Mouse (Mus musculus) layer of hippocampus, adult 2 months (tissue): ENCODE results near the gene Zfp592. TPM values are rescaled to one million over a fixed set of nuclear protein-coding genes. Genes with fewer than 3 reads are reported as not detected.

ENCODE experiments used
- DNase-seq, 2 experiments: peaks; one replicate each; pipeline ENCODE4 v3.0.0; 2022; ENCODE audit warnings: low spot score in 2 of 2
- H3K27ac ChIP-seq: fragments of 200-600 bp; 2 replicates; pipeline ENCODE4 v1.8.1; 2022
- H3K4me3 ChIP-seq: fragments of 200-600 bp; 2 replicates; pipeline ENCODE4 v1.8.1; 2022; ENCODE audit warnings: mild to moderate bottlenecking
- CTCF ChIP-seq: fragments of 200-600 bp; conservative IDR thresholded peaks from 2 replicates; pipeline ENCODE4 v1.8.1; 2022; ENCODE audit warnings: antibody characterized with exemption, mild to moderate bottlenecking, moderate library complexity
- total RNA-seq, 2 experiments: library from RNA; stranded (reverse); gene quantifications; 2 replicates each; pipeline ENCODE4 v1.2.3; 2021

Zfp592 gene
- total RNA-seq, 2 experiments from 2014 or later: 22.9 to 23.6 TPM

- DNase-seq: no peak
- TF ChIP-seq CTCF: no peak
Measured at GRCm38 (mm10) chr7:81075732-81076131, 82.3 kb downstream of the Zfp592 start.

GRCm38 (mm10) chr7:81077009-81077408, 83.5 kb downstream of the Zfp592 start:
- Histone ChIP-seq H3K27ac (no peak overlapping the region), H3K4me3 (no peak overlapping the region)
- no peak for DNase-seq
- no peak for TF ChIP-seq CTCF

More at GRCm38 (mm10) chr7:81075732-81076131, 82.3 kb downstream of the Zfp592 start:
- Histone ChIP-seq H3K27ac (no peak overlapping the region), H3K4me3 (no peak overlapping the region)

GRCm38 (mm10) chr7:81078740-81079139, 85.3 kb downstream of the Zfp592 start:
- DNase-seq: no peak
- no peak overlapping the region for H3K27ac ChIP-seq
- no peak overlapping the region for H3K4me3 ChIP-seq
- TF ChIP-seq CTCF: no peak

- no peak for TF ChIP-seq CTCF
- no peak overlapping the region for H3K27ac ChIP-seq
Measured at GRCm38 (mm10) chr7:81093420-81093965, 100.0 kb downstream of the Zfp592 start.

GRCm38 (mm10) chr7:81094104-81094757, 100.8 kb downstream of the Zfp592 start:
- no peak for DNase-seq
- no peak for TF ChIP-seq CTCF

More at GRCm38 (mm10) chr7:81093420-81093965, 100.0 kb downstream of the Zfp592 start:
- no peak for DNase-seq
- no peak overlapping the region for H3K4me3 ChIP-seq

More at GRCm38 (mm10) chr7:81094104-81094757, 100.8 kb downstream of the Zfp592 start:
- Histone ChIP-seq H3K4me3 (no peak overlapping the region), H3K27ac (no peak overlapping the region)

Other genes with a start within 250 kb of the Zfp592 start
- 10 to 100 TPM; 19.4 to 21.6 TPM for gene Iqgap1, start 167.7 kb upstream of the Zfp592 start, total RNA-seq
- 10 to 100 TPM; 15.1 to 17.4 TPM for gene Zscan2, start 132.8 kb upstream of the Zfp592 start, total RNA-seq
- gene Wdr73, start 92.4 kb upstream of the Zfp592 start, total RNA-seq: 10 to 100 TPM; 31.2 to 33.3 TPM
- gene Nmb, start 88.6 kb upstream of the Zfp592 start, total RNA-seq: 10 to 100 TPM; 10.7 to 13.7 TPM
- gene Sec11a, start 45.9 kb upstream of the Zfp592 start, total RNA-seq: 10 to 100 TPM; 54.2 to 56.2 TPM
- gene Alpk3, start 63.9 kb downstream of the Zfp592 start, total RNA-seq: under 1 TPM; 0.64 to 0.67 TPM
- not detected for gene Slc28a1, start 121.1 kb downstream of the Zfp592 start, total RNA-seq
- 1 to 10 TPM; 7.2 to 8.4 TPM for gene Pde8a, start 219.9 kb downstream of the Zfp592 start, total RNA-seq